Mouse (Mus musculus) c-Kit-positive CD71-positive TER-119-positive erythroid progenitor cells, embryonic 14.5 days (primary cell): ENCODE results near the gene Pex3.

Experiments
- DNase-seq: peaks from one replicate; pipeline ENCODE4 v3.0.0-alpha.2; 2013; ENCODE audit warnings: low spot score

Pex3 gene

GRCm38 (mm10) chr10:13552646-13553497, at the start of gene Pex3, which contains the start of gene Adat2:
TSS of gene Pex3 (minus strand) at chr10:13553142.
TSS of gene Adat2 (plus strand) at chr10:13552894.
- peak; percentile 91 for DNase-seq

DNA sequence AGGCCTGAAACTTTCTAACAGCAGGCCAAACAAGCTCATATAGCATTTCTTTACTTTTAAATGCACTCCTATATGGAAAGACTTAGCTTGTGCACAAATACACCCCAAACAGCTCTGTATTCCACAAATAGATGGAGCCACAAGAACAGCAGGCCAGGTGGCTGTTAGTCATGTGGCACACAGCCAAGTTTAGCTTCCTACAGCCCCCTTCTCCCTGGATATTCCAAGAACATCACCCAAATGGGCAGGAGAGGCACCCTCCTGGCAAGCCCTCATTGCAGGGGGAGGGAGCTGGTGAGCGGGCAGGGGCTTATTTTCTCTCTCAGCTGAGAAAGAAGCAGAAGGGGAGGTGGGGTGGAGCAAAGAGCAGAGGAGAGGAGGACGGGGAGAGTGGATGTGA, 48.0 kb upstream of the Pex3 start:
- DNase-seq: no peak

GRCm38 (mm10) chr10:13597491-13597890, 44.5 kb upstream of the Pex3 start:
- no peak for DNase-seq

DNA sequence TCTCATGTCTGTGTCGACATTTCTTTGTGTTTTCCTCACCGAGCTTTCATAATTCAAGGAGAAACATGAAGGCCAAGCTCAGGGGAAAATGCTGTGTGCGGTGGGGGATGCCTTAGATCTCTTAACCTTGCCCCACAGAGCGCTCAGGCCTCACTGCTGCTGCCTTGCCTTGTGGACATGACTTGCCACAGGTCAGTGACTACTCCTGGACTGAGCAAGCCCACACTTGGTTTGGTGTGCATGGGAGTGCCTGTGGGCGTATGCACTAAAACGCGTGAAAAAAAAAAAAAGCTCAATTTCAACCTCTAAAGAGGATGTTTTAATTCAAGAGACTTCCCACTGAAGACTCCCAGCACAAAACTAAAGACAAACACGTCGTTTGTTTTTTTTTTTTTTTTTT, 43.9 kb upstream of the Pex3 start:
- DNase-seq: no peak

- DNase-seq: no peak
These were observed 43.1 kb upstream of the Pex3 start for GRCm38 (mm10) chr10:13596073-13596472.

DNA sequence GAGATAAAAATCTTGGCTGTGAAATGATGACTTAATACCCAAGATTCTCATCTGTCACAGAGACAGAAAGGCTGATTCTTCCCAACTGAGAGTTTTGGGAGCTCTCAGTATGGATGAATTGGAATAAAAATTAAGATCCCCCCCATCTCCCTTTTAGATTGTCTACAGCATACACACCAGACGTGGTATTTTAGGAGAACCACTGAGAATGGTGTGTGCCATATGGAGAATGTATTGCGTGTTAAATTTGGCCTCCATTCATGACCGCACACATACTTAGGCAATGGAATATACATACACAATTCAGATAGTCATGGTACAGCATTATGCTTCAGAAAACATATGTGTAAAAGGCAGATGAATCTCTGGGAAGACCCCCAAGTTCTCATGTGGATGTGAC, 40.6 kb upstream of the Pex3 start:
- no peak for DNase-seq

GRCm38 (mm10) chr10:13592196-13592595, 39.3 kb upstream of the Pex3 start:
- DNase-seq: no peak

DNA sequence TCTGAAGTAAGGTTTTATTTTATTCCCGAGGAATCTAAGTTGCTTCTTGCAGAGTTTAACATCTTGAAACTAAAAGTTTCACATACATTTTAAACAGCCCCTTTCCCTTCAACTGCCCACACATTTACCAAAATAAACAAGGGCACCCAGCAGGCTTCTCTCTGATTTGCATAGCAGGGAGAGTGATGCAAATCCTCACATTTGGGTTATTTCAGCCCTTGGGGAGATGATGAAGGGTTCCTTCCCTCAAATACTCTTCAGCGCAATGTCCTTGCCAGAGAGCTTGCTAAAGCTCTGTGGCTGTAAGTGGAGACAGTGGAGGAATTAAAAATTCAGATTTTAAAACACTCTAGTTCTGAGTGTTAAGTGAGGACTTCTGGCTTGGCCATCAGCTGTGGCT, 35.0 kb upstream of the Pex3 start:
- DNase-seq: no peak

GRCm38 (mm10) chr10:13577123-13577522, 24.2 kb upstream of the Pex3 start:
- no peak for DNase-seq

DNA sequence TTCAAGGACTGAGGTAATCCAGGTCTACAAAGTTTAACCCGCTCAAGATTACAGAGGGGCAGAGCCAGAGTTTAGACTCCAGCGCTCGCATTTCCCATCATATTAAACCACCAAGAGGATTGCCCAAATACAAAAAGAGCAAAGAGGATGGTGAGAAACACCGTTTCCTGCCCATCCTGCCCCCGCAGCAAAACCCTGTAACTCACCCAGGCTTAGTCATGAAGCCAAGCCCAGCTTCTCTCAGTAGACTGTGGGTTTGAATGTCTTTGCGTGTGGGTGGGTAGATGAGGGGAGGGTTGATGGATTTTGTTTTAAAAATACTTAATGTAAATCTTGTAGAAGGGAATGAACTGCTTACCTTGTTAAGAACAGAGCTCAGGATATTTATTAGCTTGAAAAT, 19.5 kb upstream of the Pex3 start:
- no peak for DNase-seq

DNA sequence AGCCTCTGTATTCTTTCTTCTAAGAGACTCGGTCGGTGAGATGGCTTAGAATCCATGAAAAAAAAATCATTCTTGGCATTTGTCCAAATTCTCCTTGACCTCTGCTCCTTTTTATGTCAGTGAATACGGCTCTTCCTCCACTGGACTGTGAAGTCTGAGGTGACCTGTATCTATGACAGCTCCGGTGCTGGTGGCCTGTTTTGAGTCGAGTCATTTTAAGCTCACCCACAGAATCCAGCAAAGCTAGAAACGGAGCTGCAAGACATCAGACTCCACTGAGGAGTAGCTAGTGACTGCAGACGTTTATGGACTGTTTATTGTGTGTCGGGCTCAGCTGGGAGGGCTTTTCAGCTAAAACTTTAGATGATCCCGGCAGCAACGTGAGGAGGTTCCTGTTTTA, 19.1 kb upstream of the Pex3 start:
- no peak for DNase-seq

DNA sequence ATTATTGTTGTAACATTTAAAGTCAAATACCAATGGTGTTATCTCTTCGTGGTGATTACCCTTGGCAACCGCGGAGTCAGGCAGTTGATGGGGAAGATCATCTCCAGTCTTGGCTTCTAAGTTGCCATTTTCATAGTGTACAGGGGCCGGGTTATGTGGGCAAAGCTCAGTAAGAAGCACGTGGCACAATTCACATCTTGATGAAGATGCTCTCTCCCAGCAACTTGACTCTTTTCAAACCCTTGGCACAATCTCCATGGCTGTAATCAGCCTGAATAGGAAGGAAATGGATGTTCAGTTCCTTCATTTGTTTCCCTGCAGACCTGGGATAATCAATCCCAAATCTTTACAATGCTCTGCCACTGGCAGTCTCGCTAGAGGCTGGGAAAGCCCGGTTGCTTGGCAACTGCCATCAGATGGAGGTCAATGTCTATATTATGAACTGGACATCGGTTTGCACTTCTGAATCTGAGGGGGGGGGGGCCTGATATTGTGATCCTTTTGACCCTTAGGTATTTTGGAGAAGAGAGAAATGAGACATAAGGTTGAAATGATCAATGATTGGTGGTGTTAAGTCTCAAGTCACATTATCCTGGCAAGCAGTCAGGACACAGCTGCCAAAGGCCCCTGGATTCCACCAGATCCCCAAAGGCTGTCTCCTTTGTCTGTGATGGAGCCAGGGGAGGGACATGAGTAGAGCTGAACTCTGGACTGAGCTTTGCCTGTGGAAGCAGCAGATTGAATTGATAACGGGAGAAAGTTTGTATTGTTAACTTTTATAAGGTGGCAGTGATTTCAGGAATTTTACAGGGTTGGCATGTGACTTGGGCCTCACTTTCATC, 18.0 kb upstream of the Pex3 start:
- DNase-seq: no peak

DNA sequence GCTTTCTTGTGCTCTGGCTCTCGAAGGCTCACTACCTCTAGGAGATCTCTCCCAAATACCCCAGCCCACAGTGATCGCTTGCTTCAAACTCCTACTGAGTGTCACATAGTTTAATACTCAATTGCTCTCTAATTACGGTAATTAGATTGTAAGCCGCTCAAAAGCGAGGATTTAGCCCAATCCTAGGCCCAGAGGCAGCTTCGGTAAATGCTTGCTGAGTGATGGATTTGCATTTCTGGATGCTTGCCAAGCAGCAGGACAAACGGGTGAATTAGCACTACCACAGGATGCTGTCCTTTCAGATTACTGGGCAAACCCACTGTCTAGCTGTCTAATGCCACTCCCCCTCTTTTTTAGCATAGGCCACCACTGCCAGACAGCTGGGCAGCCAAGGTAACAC, 16.9 kb upstream of the Pex3 start:
- DNase-seq: no peak

GRCm38 (mm10) chr10:13566393-13566792, 13.5 kb upstream of the Pex3 start:
- no peak for DNase-seq

- DNase-seq: no peak
These were observed 12.1 kb upstream of the Pex3 start for GRCm38 (mm10) chr10:13565080-13565448.

DNA sequence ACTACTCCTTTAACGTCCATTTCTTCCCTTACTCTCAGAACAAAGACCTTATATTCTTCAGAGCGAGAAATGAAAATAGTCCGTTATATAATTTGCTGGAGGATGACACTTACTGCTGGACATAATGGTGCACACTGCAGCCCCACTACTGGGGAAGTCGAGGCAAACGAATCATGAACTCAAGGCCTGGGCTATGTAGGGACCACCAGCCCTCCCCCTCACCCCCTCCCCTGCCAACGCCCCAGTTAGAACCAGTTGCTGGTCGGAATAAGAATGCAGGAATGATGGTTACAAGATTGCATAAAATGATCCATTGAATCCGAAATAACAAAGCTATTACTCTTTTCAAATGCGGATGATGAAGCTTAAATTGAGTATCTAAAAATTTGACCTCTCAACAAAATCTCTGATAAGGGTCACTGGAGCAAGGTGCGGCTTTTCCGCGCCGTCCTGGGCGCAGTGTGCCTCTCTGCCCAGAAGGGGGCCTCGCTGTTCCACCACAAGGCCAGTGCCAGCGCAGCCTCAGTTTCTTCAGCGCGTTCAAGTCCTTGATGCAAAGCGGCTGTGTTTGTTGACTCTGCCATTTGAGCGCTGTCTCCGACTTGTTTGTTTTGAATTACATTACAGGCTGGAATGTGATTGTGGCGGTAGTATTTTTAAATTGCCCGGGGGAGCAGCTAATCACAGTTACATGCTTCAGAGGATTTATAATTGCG, 11.6 kb upstream of the Pex3 start:
- peak; percentile 24 for DNase-seq

GRCm38 (mm10) chr10:13560014-13560674, 7.2 kb upstream of the Pex3 start:
- DNase-seq: no peak

- DNase-seq: no peak
These were observed 1.4 kb upstream of the Pex3 start for GRCm38 (mm10) chr10:13554316-13554715.

DNA sequence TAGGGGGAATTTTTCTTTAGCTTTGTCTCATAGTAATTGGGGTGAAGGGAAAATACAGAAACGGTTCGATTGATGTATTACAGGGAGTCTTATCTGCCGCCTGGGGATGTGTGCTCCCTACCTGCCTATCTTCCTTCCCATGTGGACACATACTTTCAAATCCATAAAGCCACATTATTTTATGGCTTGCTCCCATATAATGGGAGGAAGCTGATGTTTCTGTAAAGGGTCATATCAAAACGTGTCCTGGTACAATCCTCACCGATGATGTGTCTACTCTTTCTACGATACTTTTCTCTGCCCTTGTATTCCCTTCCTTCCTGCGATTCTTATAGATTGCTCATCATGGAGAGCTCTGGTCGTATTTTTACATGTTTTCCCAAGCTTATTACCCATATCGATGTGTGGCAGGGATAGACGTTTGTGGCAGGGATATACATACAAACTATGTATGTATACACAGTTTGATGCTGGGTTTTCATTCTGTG, 600 bp upstream of the Pex3 start:
- DNase-seq: no peak

DNA sequence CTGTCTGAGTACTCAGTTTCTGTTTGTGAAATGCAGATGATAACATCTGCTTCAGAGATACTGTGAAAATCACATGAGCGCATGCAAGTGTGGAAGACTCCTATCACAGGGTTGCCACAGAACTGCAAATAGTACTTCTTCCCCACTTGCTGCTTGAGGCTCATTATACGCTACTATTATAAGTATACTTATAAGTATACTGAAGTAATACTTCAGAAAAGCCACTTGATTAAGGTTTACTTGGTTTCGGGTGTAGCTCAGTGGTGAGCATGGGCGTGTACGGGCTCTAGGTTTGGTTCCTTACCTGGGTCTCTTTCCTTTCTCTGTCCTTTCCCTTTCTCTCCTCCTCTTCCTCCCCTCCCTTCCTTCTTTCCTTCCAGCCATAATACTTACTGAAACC, 11.2 kb downstream of the Pex3 start:
- DNase-seq: no peak

DNA sequence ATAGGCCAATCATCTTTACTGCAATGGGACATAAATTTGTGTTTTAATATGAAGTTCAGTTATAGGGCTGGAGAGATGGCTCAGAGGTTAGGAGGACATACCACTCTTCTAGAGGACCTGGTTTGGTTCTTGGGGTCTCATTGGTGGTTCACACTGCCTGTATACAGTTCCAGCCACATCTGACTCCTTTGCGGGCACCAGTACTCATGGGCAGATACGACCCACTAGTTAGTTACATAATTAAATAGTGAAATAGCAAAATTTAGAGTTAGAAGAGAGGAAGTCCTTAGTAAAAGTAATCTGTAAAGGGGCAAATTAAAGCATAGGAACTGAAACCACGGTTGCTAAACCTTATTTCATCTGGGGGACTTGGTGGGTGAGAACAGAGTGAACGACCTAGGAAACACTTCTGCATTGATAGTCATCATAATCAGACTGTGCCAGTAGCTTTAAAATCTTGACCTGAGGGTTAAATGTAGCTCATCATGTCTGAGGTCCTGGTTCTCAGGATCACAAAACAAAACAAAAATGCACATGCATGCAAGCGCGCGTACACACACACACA, 13.1 kb downstream of the Pex3 start:
- no peak for DNase-seq

GRCm38 (mm10) chr10:13536706-13537105, 16.2 kb downstream of the Pex3 start:
- DNase-seq: no peak
